Mouse (Mus musculus) heart, adult 2 months (tissue): Measurements from ENCODE around the gene 4930503B20Rik. TPM values are rescaled to one million over a fixed set of nuclear protein-coding genes. Genes with fewer than 3 reads are reported as not detected.

ENCODE experiments used
- DNase-seq, 2 experiments: peaks; one replicate each; pipeline ENCODE4 v3.0.0; 2021
- H3K27ac ChIP-seq: fragments of 200-600 bp; 2 replicates; pipeline ENCODE4 v1.8.1; 2022
- H3K27me3 ChIP-seq: fragments of 200-500 bp; 2 replicates; pipeline ENCODE4 v1.6.1; 2012; ENCODE audit warnings: mild to moderate bottlenecking, low read length, inconsistent platforms, mixed read lengths; ENCODE audit not compliant: control insufficient read depth, insufficient read depth
- H3K36me3 ChIP-seq: fragments of 200-500 bp; 2 replicates; pipeline ENCODE4 v1.6.1; 2012; ENCODE audit warnings: low read length, inconsistent platforms; ENCODE audit not compliant: control insufficient read depth, insufficient read depth
- H3K4me1 ChIP-seq: fragments of 200-500 bp; 2 replicates; pipeline ENCODE4 v1.6.1; 2011; ENCODE audit warnings: low read length; ENCODE audit not compliant: control insufficient read depth, insufficient read depth
- H3K4me3 ChIP-seq: fragments of 200-600 bp; 2 replicates; pipeline ENCODE4 v1.8.1; 2022
- H3K79me2 ChIP-seq: fragments of 200-500 bp; replicated peaks from 2 replicates; pipeline ENCODE4 v1.6.1; 2012; ENCODE audit warnings: mild to moderate bottlenecking, inconsistent platforms, low read length, moderate library complexity, mixed read lengths; ENCODE audit not compliant: control insufficient read depth, insufficient read depth
- H3K9ac ChIP-seq: fragments of 200-500 bp; 2 replicates; pipeline ENCODE4 v1.6.1; 2012; ENCODE audit warnings: low read depth, mild to moderate bottlenecking, control low read depth, inconsistent platforms, low read length, mixed read lengths
- CTCF ChIP-seq: fragments of 200-600 bp; IDR thresholded peaks from 2 replicates; pipeline ENCODE4 v1.8.1; 2022; ENCODE audit warnings: antibody characterized with exemption, mild to moderate bottlenecking, moderate library complexity
- EP300 ChIP-seq: fragments of 200-500 bp; IDR thresholded peaks from 2 replicates; pipeline ENCODE4 v1.6.1; 2011; ENCODE audit warnings: low read depth, low read length, control low read depth; ENCODE audit not compliant: insufficient read depth
- POLR2A ChIP-seq: fragments of 200-500 bp; IDR thresholded peaks from 2 replicates; pipeline ENCODE4 v1.6.1; 2011; ENCODE audit warnings: mild to moderate bottlenecking, low read depth, low read length, control low read depth; ENCODE audit not compliant: insufficient read depth
- WGBS: fragments of 180-500 bp; shearing (Covaris S2); methylation state at CpG from one replicate; pipeline ENCODE4 v1.1.7; 2018; 5-methylcytosine and 5-hydroxymethylcytosine counted together
- intact Hi-C: fragments of 180-260 bp; cut with DNase I; formaldehyde crosslinking; loops from one replicate; pipeline ENCODE4 v1.15.1; 2025
- polyA plus RNA-seq: library from polyadenylated mRNA; depleted of rRNA; stranded (reverse); fragments of >200 nt; gene quantifications from 2 replicates; pipeline ENCODE4 v1.2.3, GENCODE M21; 2012; rRNA removed
- total RNA-seq, 2 experiments: library from RNA; stranded (reverse); gene quantifications; 2 replicates each; pipeline ENCODE4 v1.2.3; 2021

Gene 4930503B20Rik
- total and polyA plus RNA-seq, 3 experiments: 0.16 TPM; not detected in 2

DNA sequence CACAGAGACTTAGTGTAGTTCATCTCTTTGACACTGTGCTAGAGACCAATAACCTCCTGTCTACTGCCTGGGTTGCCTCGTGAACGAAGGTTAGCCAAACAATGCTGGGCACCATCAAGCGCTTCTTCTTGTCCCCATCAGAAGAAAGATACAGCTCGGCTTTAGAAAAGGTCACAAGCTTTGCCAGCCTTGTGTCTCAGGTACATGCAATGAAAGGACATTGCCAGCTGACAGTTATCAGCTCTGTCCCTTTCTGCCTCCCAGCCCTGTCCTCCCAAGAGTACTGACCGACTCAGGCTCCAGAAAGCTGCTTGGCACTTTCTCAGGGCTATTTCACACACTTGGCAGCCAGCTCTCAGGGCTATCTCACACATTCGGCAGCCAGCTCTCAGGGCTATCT is 55.7 kb downstream of the 4930503B20Rik start:
- TF ChIP-seq POLR2A (no peak), CTCF (no peak), EP300 (no peak)
- no peak for DNase-seq

More for the DNA sequence above, 55.7 kb downstream of the 4930503B20Rik start:
- Histone ChIP-seq H3K27ac (no peak overlapping the region), H3K79me2 (no peaks in the 10 kb centered on the region), H3K27me3 (no peaks in the 10 kb centered on the region), H3K36me3 (no peaks in the 10 kb centered on the region), H3K4me3 (no peak overlapping the region), H3K4me1 (no peaks in the 10 kb centered on the region), H3K9ac (no peak overlapping the region)
- intact Hi-C loops: no loop called here
- 66% methylated on average over 6 of the region's 6 CpGs for WGBS

Other genes starting within 250 kb of the 4930503B20Rik start
- 10 to 100 TPM; 12.5 to 14.1 TPM for gene Ssx2ip, start 246.7 kb downstream of the 4930503B20Rik start, total RNA-seq
- gene Ssx2ip, start 246.7 kb downstream of the 4930503B20Rik start, polyA plus RNA-seq: 3.1 and 4.1 TPM in 2 replicates
- 1 to 10 TPM; 3.2 to 3.7 TPM for gene Ctbs, start 201.5 kb downstream of the 4930503B20Rik start, total RNA-seq
- 1.7 and 3.6 TPM in 2 replicates for gene Ctbs, start 201.5 kb downstream of the 4930503B20Rik start, polyA plus RNA-seq
- gene Spata1, start 151.6 kb downstream of the 4930503B20Rik start, total RNA-seq: 1 to 10 TPM; 1.4 to 2.3 TPM
- 1.2 and 1.8 TPM in 2 replicates for gene Spata1, start 151.6 kb downstream of the 4930503B20Rik start, polyA plus RNA-seq
- 100 to 1,000 TPM; 216 to 264 TPM for gene Gng5, start 151.5 kb downstream of the 4930503B20Rik start, total RNA-seq
- 331 and 445 TPM in 2 replicates for gene Gng5, start 151.5 kb downstream of the 4930503B20Rik start, polyA plus RNA-seq
- gene Rpf1, start 129.9 kb downstream of the 4930503B20Rik start, total RNA-seq: 10 to 100 TPM; 13.0 to 15.3 TPM
- 5.8 and 12.3 TPM in 2 replicates for gene Rpf1, start 129.9 kb downstream of the 4930503B20Rik start, polyA plus RNA-seq
- not detected for gene Uox, start 80.9 kb downstream of the 4930503B20Rik start, total RNA-seq
- 0.50 TPM in 1 of 2 replicates, not detected in the other for gene Uox, start 80.9 kb downstream of the 4930503B20Rik start, polyA plus RNA-seq
- not detected for gene Dnase2b, start 35.7 kb downstream of the 4930503B20Rik start, total RNA-seq
- gene Dnase2b, start 35.7 kb downstream of the 4930503B20Rik start, polyA plus RNA-seq: not detected in 2 replicates
- 1 to 10 TPM; 1.9 to 2.1 TPM for gene Samd13, start 34.3 kb upstream of the 4930503B20Rik start, total RNA-seq
- gene Samd13, start 34.3 kb upstream of the 4930503B20Rik start, polyA plus RNA-seq: 1.0 and 1.1 TPM in 2 replicates
- gene Prkacb, start 161.7 kb upstream of the 4930503B20Rik start, total RNA-seq: 10 to 100 TPM; 57.4 to 58.9 TPM
- 19.8 and 30.4 TPM in 2 replicates for gene Prkacb, start 161.7 kb upstream of the 4930503B20Rik start, polyA plus RNA-seq
- gene Ttll7, start 201.1 kb upstream of the 4930503B20Rik start, total RNA-seq: 1 to 10 TPM; 4.3 to 6.1 TPM
- gene Ttll7, start 201.1 kb upstream of the 4930503B20Rik start, polyA plus RNA-seq: 1.6 and 2.1 TPM in 2 replicates